Mouse (Mus musculus) MEL (cell line): ENCODE results near the gene Wdsub1.

Experiments
- CHD2 ChIP-seq: IDR thresholded peaks from 2 replicates; pipeline ENCODE4 v1.6.1; 2011; ENCODE audit warnings: low read length, improper control_type of control experiment
- CTCF ChIP-seq, 3 experiments: IDR thresholded peaks in 2 of 3; conservative IDR thresholded peaks in 1 of 3; 2 replicates each; pipeline ENCODE4 v1.5.1; 2011 to 2012; ENCODE audit warnings: low read length in 3 of 3, low read depth in 2 of 3, mild to moderate bottlenecking in 2 of 3, improper control_type of control experiment in 1 of 3, inconsistent platforms in 1 of 3, mixed read lengths in 1 of 3, moderate library complexity in 1 of 3; ENCODE audit not compliant: control insufficient read depth in 1 of 3, insufficient read depth in 1 of 3, poor library complexity in 1 of 3, severe bottlenecking in 1 of 3
- ELF1 ChIP-seq: IDR thresholded peaks from 2 replicates; pipeline ENCODE4 v1.6.1; 2014; ENCODE audit warnings: low read depth, mild to moderate bottlenecking, inconsistent platforms, low read length, improper control_type of control experiment, moderate library complexity
- EP300 ChIP-seq, 2 experiments: IDR thresholded peaks; 2 replicates each; pipeline ENCODE4 v1.6.1; 2011; ENCODE audit warnings: improper control_type of control experiment in 2 of 2, low read length in 2 of 2, low read depth in 1 of 2, mild to moderate bottlenecking in 1 of 2
- GATA1 ChIP-seq: IDR thresholded peaks from 2 replicates; pipeline ENCODE4 v1.6.1; 2011; ENCODE audit warnings: low read depth, low read length, improper control_type of control experiment
- HCFC1 ChIP-seq: IDR thresholded peaks from 2 replicates; pipeline ENCODE4 v1.6.1; 2012; ENCODE audit warnings: low read depth, mild to moderate bottlenecking, inconsistent platforms, low read length, improper control_type of control experiment, moderate library complexity
- MEF2A ChIP-seq: IDR thresholded peaks from 2 replicates; pipeline ENCODE4 v1.6.1; 2014; ENCODE audit warnings: low read depth, mild to moderate bottlenecking, inconsistent platforms, low read length, improper control_type of control experiment; ENCODE audit not compliant: poor library complexity, insufficient replicate concordance, severe bottlenecking; ENCODE audit errors: extremely low read depth
- POLR2A ChIP-seq, 2 experiments: IDR thresholded peaks; 2 replicates each; pipeline ENCODE4 v1.6.1; 2011 to 2012; ENCODE audit warnings: low read length in 2 of 2, mild to moderate bottlenecking in 2 of 2, control low read depth in 1 of 2, improper control_type of control experiment in 1 of 2, low read depth in 1 of 2, moderate library complexity in 1 of 2; ENCODE audit not compliant: control insufficient read depth in 1 of 2, insufficient read depth in 1 of 2, poor library complexity in 1 of 2
- TBP ChIP-seq: IDR thresholded peaks from 2 replicates; pipeline ENCODE4 v1.8.0; 2011; ENCODE audit warnings: low read depth, low read length, improper control_type of control experiment
- TCF12 ChIP-seq: IDR thresholded peaks from 2 replicates; pipeline ENCODE4 v1.6.1; 2014; ENCODE audit warnings: low read depth, mild to moderate bottlenecking, inconsistent platforms, low read length, improper control_type of control experiment, moderate library complexity
- USF1 ChIP-seq: IDR thresholded peaks from 2 replicates; pipeline ENCODE4 v1.6.1; 2014; ENCODE audit warnings: low read depth, mild to moderate bottlenecking, inconsistent platforms, low read length, improper control_type of control experiment, moderate library complexity
- USF2 ChIP-seq, 2 experiments: IDR thresholded peaks; 2 replicates each; pipeline ENCODE4 v1.6.1; 2011 to 2012; ENCODE audit warnings: improper control_type of control experiment in 2 of 2, low read length in 2 of 2, borderline replicate concordance in 1 of 2, inconsistent platforms in 1 of 2, low read depth in 1 of 2, mild to moderate bottlenecking in 1 of 2; ENCODE audit not compliant: insufficient read depth in 1 of 2
- ZC3H11A ChIP-seq: IDR thresholded peaks from 2 replicates; pipeline ENCODE4 v1.6.1; 2012; ENCODE audit warnings: low read depth, mild to moderate bottlenecking, inconsistent platforms, low read length, improper control_type of control experiment
- ZNF384 ChIP-seq: IDR thresholded peaks from 2 replicates; pipeline ENCODE4 v1.6.1; 2012; ENCODE audit warnings: low read depth, mild to moderate bottlenecking, inconsistent platforms, low read length, improper control_type of control experiment

- TF ChIP-seq GATA1 (peak; percentile 48; the same call in 1 of the 2 replicates), MEF2A (no peak), TCF12 (peak; percentile 46; the same call in 1 of the 2 replicates), POLR2A (IDR thresholded peaks at IDR 0.05; ENCODE audit: control insufficient read depth in 1 of 2, insufficient read depth in 1 of 2, low read depth in 1 of 2, low read length in 2 of 2, poor library complexity in 1 of 2) (peak in 1 of 2 experiments; percentile 57; a peak in 2 of 4 replicates), HCFC1 (0 out of 2 replicates have a peak, but pooled peaks have one; percentile 20), USF1 (no peak), TBP (0 out of 2 replicates have a peak, but pooled peaks have one; percentile 10), CTCF (IDR thresholded peaks at IDR 0.05 in 2 of 3, conservative IDR thresholded peaks at IDR 0.05 in 1 of 3; ENCODE audit: control insufficient read depth in 1 of 3, insufficient read depth in 1 of 3, low read depth in 2 of 3, low read length in 3 of 3, poor library complexity in 1 of 3, severe bottlenecking in 1 of 3) (no peak), ZNF384 (no peak), USF2 (IDR thresholded peaks at IDR 0.05; ENCODE audit: borderline replicate concordance in 1 of 2, insufficient read depth in 1 of 2, low read depth in 1 of 2, low read length in 2 of 2) (no peak), ELF1 (peak; percentile 58; the same call in 1 of the 2 replicates), CHD2 (no peak), EP300 (IDR thresholded peaks at IDR 0.05; ENCODE audit: low read depth in 1 of 2, low read length in 2 of 2) (peak; percentile 32 to 50; a peak in 2 of 4 replicates), ZC3H11A (no peak)
Observed at GRCm38 (mm10) chr2:59842556-59843008, 39.8 kb downstream of the Wdsub1 start.
